Mouse (Mus musculus) gastrocnemius, adult 2 months (tissue): ENCODE data around the gene Pdcd1lg2. TPM values are rescaled to one million over a fixed set of nuclear protein-coding genes. Genes with fewer than 3 reads are reported as not detected.
"Not testable (repeated sequence)": the region's sequence is repeated elsewhere in the genome, so short reads cannot be mapped to it uniquely, and the experiment has no call there.

ENCODE experiments used
- DNase-seq: peaks from one replicate; pipeline ENCODE4 v3.0.0; 2022
- H3K27ac ChIP-seq: fragments of 200-600 bp; 2 replicates; pipeline ENCODE4 v1.8.1; 2022; ENCODE audit warnings: mild to moderate bottlenecking
- H3K4me3 ChIP-seq: fragments of 200-600 bp; 2 replicates; pipeline ENCODE4 v1.8.1; 2022; ENCODE audit warnings: mild to moderate bottlenecking, moderate library complexity
- CTCF ChIP-seq: fragments of 200-600 bp; IDR thresholded peaks from 2 replicates; pipeline ENCODE4 v1.8.1; 2022; ENCODE audit warnings: antibody characterized with exemption, mild to moderate bottlenecking, moderate library complexity
- intact Hi-C: fragments of 180-260 bp; cut with DNase I; formaldehyde crosslinking; loops from one replicate; pipeline ENCODE4 v1.15.1; 2025
- total RNA-seq, 2 experiments: library from RNA; stranded (reverse); gene quantifications; 2 replicates each; pipeline ENCODE4 v1.2.3; 2021

The Pdcd1lg2 gene
- total RNA-seq, 2 experiments from 2014 or later: not detected

- Histone ChIP-seq H3K27ac (no peak overlapping the region), H3K4me3 (no peak overlapping the region)
- intact Hi-C loops: no loop called here
- no peak for DNase-seq
- TF ChIP-seq CTCF: no peak
These were observed 20.2 kb upstream of the Pdcd1lg2 start for GRCm38 (mm10) chr19:29390483-29390882.

- TF ChIP-seq CTCF: no peak
- no peak overlapping the region for H3K27ac ChIP-seq
- H3K4me3 ChIP-seq: no peak overlapping the region
- DNase-seq: no peak
- intact Hi-C loops: no loop called here
These were observed 19.4 kb upstream of the Pdcd1lg2 start for GRCm38 (mm10) chr19:29391279-29391678.

- intact Hi-C loops: no loop called here
- DNase-seq: no peak
- no peak for TF ChIP-seq CTCF
These were observed 17.4 kb upstream of the Pdcd1lg2 start for GRCm38 (mm10) chr19:29393333-29393732.

GRCm38 (mm10) chr19:29394721-29395120 is 16.0 kb upstream of the Pdcd1lg2 start:
- intact Hi-C loops: no loop called here

More at GRCm38 (mm10) chr19:29393333-29393732, 17.4 kb upstream of the Pdcd1lg2 start:
- no peak overlapping the region for H3K4me3 ChIP-seq
- H3K27ac ChIP-seq: no peak overlapping the region

GRCm38 (mm10) chr19:29396353-29396752 is 14.4 kb upstream of the Pdcd1lg2 start:
- Histone ChIP-seq H3K4me3 (no peak overlapping the region), H3K27ac (no peak overlapping the region)
- intact Hi-C loops: no loop called here
- DNase-seq: no peak
- TF ChIP-seq CTCF: no peak

More at GRCm38 (mm10) chr19:29394721-29395120, 16.0 kb upstream of the Pdcd1lg2 start:
- no peak for DNase-seq
- Histone ChIP-seq H3K27ac (no peak overlapping the region), H3K4me3 (no peak overlapping the region)
- no peak for TF ChIP-seq CTCF

GRCm38 (mm10) chr19:29399786-29400185 is 10.9 kb upstream of the Pdcd1lg2 start:
- no peak overlapping the region for H3K4me3 ChIP-seq
- DNase-seq: no peak
- no peak overlapping the region for H3K27ac ChIP-seq
- no peak for TF ChIP-seq CTCF
- intact Hi-C loops: no loop called here

- no peak overlapping the region for H3K4me3 ChIP-seq
- TF ChIP-seq CTCF: no peak
- intact Hi-C loops: no loop called here
- no peak overlapping the region for H3K27ac ChIP-seq
- no peak for DNase-seq
These were observed 10.3 kb upstream of the Pdcd1lg2 start for GRCm38 (mm10) chr19:29400466-29400865.

GRCm38 (mm10) chr19:29402621-29403020 is 8.1 kb upstream of the Pdcd1lg2 start:
- no peak for TF ChIP-seq CTCF
- Histone ChIP-seq H3K27ac (no peak overlapping the region), H3K4me3 (no peak overlapping the region)
- no peak for DNase-seq
- intact Hi-C loops: no loop called here

GRCm38 (mm10) chr19:29403251-29403650 is 7.5 kb upstream of the Pdcd1lg2 start:
- no peak overlapping the region for H3K27ac ChIP-seq
- TF ChIP-seq CTCF: no peak
- DNase-seq: no peak
- H3K4me3 ChIP-seq: no peak overlapping the region
- intact Hi-C loops: no loop called here

GRCm38 (mm10) chr19:29405388-29405787 is 5.3 kb upstream of the Pdcd1lg2 start:
- DNase-seq: no peak
- TF ChIP-seq CTCF: no peak
- no peak overlapping the region for H3K4me3 ChIP-seq
- no peak overlapping the region for H3K27ac ChIP-seq
- intact Hi-C loops: no loop called here

- Histone ChIP-seq H3K4me3 (no peak overlapping the region), H3K27ac (no peak overlapping the region)
- no peak for TF ChIP-seq CTCF
- DNase-seq: peak; percentile 28
- intact Hi-C loops: no loop called here
These were observed 4.4 kb upstream of the Pdcd1lg2 start for GRCm38 (mm10) chr19:29406042-29407017.

- peak; percentile 26 for DNase-seq
- TF ChIP-seq CTCF: no peak
- Histone ChIP-seq H3K27ac (peak overlapping the region; percentile 63), H3K4me3 (no peak overlapping the region)
- intact Hi-C loops: no loop called here
These were observed 2.0 kb downstream of the Pdcd1lg2 start for GRCm38 (mm10) chr19:29412476-29413420.

GRCm38 (mm10) chr19:29414513-29414912 is 3.8 kb downstream of the Pdcd1lg2 start:
- no peak overlapping the region for H3K27ac ChIP-seq
- DNase-seq: no peak
- no peak for TF ChIP-seq CTCF
- intact Hi-C loops: no loop called here
- H3K4me3 ChIP-seq: no peak overlapping the region

GRCm38 (mm10) chr19:29414917-29415316 is 4.2 kb downstream of the Pdcd1lg2 start:
- intact Hi-C loops, DNase-seq, H3K4me3 ChIP-seq, H3K27ac ChIP-seq: not testable (repeated sequence)
